Mouse (Mus musculus): ENCODE results near the gene Zfp423.

- TF ChIP-seq POLR2A (IDR thresholded peaks at IDR 0.05; ENCODE audit: control insufficient read depth, extremely low read depth, insufficient read depth, low read length, poor library complexity) (no peak), CTCF (IDR thresholded peaks at IDR 0.05; ENCODE audit: borderline replicate concordance, control insufficient read depth, extremely low read depth, insufficient read depth, low read length, poor library complexity) (no peak)
Measured at GRCm38 (mm10) chr8:87645829-87646483, 313.4 kb downstream of the Zfp423 start.
